Mouse (Mus musculus) liver (tissue): ENCODE data around the gene Angptl7.
A peak's percentile ranks its signal among the peaks of the same experiment; 100 is the strongest.

Experiments used
- DNase-seq: peaks from one replicate; pipeline ENCODE4 v3.0.0-alpha.2; 2020; ENCODE audit warnings: mixed read lengths

Angptl7 gene

DNA sequence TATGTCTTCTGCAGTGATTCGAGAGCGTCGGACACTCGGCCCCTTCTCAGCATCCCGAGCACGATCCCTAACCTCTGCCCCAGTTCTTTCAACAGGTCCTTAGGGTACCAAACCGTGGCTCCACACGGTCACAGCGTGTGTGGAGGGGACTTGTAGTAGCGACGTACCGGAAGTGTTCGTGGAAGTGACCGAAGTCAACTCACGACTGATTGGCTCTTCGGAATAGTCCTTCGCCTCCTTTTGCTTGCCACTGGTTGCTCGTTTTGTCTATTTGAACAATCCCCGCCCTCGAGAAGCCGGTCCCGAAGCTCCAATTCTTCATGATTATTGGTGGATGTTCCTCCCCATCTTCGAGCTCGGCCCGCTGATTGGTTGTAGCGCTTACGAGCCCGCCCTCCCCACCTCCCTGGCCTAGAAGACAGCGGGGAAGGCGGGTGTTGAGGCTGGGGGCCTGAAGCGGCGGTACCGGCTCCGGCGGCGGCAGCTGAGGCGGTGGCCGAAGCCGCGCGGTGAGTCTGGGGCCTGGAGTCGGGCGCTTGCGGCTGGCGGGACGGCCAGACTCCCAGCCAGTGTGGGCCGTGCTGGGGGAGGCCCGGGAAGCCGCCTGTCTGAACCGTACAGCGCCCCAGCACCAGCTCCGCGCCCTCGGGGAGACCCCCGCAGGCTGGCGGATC, 51.9 kb downstream of the Angptl7 start, which contains the start of gene Mtor:
Gene Mtor (plus strand): TSS at position 433 of the 674 bp plus-strand sequence.
- peak; percentile 94 for DNase-seq
